Mouse (Mus musculus): ENCODE data around the gene Asl. TPM values are rescaled to one million over a fixed set of nuclear protein-coding genes. Genes with fewer than 3 reads are reported as not detected.
A peak's percentile ranks its signal among the peaks of the same experiment; 100 is the strongest.

Gene Asl
- total and polyA plus RNA-seq, 3 experiments: 15.8 to 26.7 TPM; not detected in 1

GRCm38 (mm10) chr5:129974866-129975311, 54.2 kb downstream of the Asl start (continued):
- TF ChIP-seq RAD21 (IDR thresholded peaks at IDR 0.05; ENCODE audit: low read depth, low read length): no peak
- TF ChIP-seq E2F4 (IDR thresholded peaks at IDR 0.05; ENCODE audit: borderline replicate concordance, low read depth, low read length): no peak
- peak; percentile 96 for TF ChIP-seq MAX (IDR thresholded peaks at IDR 0.05; ENCODE audit: low read length)
- peak; percentile 86 for TF ChIP-seq TCF12 (IDR thresholded peaks at IDR 0.05; ENCODE audit: low read depth, low read length)
- TF ChIP-seq ELF1 (IDR thresholded peaks at IDR 0.05; ENCODE audit: low read depth, low read length): 0 out of 2 replicates have a peak, but pooled peaks have one; percentile 3
- peak; percentile 91 for TF ChIP-seq MYC (IDR thresholded peaks at IDR 0.05; ENCODE audit: low read depth, low read length)
- TF ChIP-seq GATA1 (IDR thresholded peaks at IDR 0.05; ENCODE audit: low read depth, low read length): peak; percentile 94
- TF ChIP-seq ZKSCAN1 (IDR thresholded peaks at IDR 0.05; ENCODE audit: low read depth, low read length): no peak
- no peak for TF ChIP-seq JUND (IDR thresholded peaks at IDR 0.05; ENCODE audit: low read depth, low read length)
- TF ChIP-seq TAL1 (IDR thresholded peaks at IDR 0.05; ENCODE audit: low read length): peak; percentile 32

- Histone ChIP-seq H3K9me3 (replicated peaks; ENCODE audit: insufficient read depth, low read length) (no peaks in the 10 kb centered on the region), H3K27me3 (ENCODE audit: control insufficient read depth in 1 of 2, insufficient read depth in 2 of 2, low read length in 2 of 2) (no peaks in the 10 kb centered on the region), H3K9ac (ENCODE audit: control insufficient read depth, low read depth, low read length, poor library complexity, severe bottlenecking) (peak overlapping the region; percentile 24), H3K27ac (ENCODE audit: control insufficient read depth, low read depth, low read length) (peak overlapping the region; percentile 83), H3K36me3 (ENCODE audit: control insufficient read depth in 1 of 2, insufficient read depth in 2 of 2, low read length in 2 of 2) (peaks cover 13 to 41% of the 10 kb centered on the region in 2 experiments), H3K4me3 (ENCODE audit: control insufficient read depth in 1 of 2, insufficient read depth in 1 of 2, low read depth in 2 of 2, low read length in 2 of 2) (no peak overlapping the region), H3K4me1 (ENCODE audit: control insufficient read depth in 1 of 2, insufficient read depth in 2 of 2, low read length in 2 of 2) (peaks cover 20 to 36% of the 10 kb centered on the region in 2 experiments), H3K79me2 (ENCODE audit: control insufficient read depth, insufficient read depth, low read length, poor library complexity) (peaks cover 8% of the 10 kb centered on the region)
- peak; percentile 59 for DNase-seq (ENCODE audit: low read depth, low spot score)
- TF ChIP-seq RCOR1 (IDR thresholded peaks at IDR 0.05; ENCODE audit: low read depth, low read length) (0 out of 2 replicates have a peak, but pooled peaks have one; percentile 24), MXI1 (IDR thresholded peaks at IDR 0.05; ENCODE audit: low read depth, low read length) (no peak), POLR2A (IDR thresholded peaks at IDR 0.05; ENCODE audit: control insufficient read depth in 1 of 2, insufficient read depth in 1 of 2, low read depth in 1 of 2, low read length in 2 of 2, poor library complexity in 1 of 2) (no peak), HCFC1 (IDR thresholded peaks at IDR 0.05; ENCODE audit: low read depth, low read length) (0 out of 2 replicates have a peak, but pooled peaks have one; percentile 0)
Measured at GRCm38 (mm10) chr5:129974354-129974753, 54.7 kb downstream of the Asl start.

GRCm38 (mm10) chr5:129971491-129971890, 57.6 kb downstream of the Asl start:
- no peak for DNase-seq (ENCODE audit: low read depth, low spot score)
- Histone ChIP-seq H3K9me3 (replicated peaks; ENCODE audit: insufficient read depth, low read length) (no peaks in the 10 kb centered on the region), H3K79me2 (ENCODE audit: control insufficient read depth, insufficient read depth, low read length, poor library complexity) (peaks cover 6% of the 10 kb centered on the region), H3K9ac (ENCODE audit: control insufficient read depth, low read depth, low read length, poor library complexity, severe bottlenecking) (no peak overlapping the region), H3K36me3 (ENCODE audit: control insufficient read depth in 1 of 2, insufficient read depth in 2 of 2, low read length in 2 of 2) (peaks cover 10 to 29% of the 10 kb centered on the region in 2 experiments), H3K4me3 (ENCODE audit: control insufficient read depth in 1 of 2, insufficient read depth in 1 of 2, low read depth in 2 of 2, low read length in 2 of 2) (no peak overlapping the region), H3K27me3 (ENCODE audit: control insufficient read depth in 1 of 2, insufficient read depth in 2 of 2, low read length in 2 of 2) (no peaks in the 10 kb centered on the region), H3K4me1 (ENCODE audit: control insufficient read depth in 1 of 2, insufficient read depth in 2 of 2, low read length in 2 of 2) (peaks cover 20 to 33% of the 10 kb centered on the region in 2 experiments), H3K27ac (ENCODE audit: control insufficient read depth, low read depth, low read length) (no peak overlapping the region)
- TF ChIP-seq HCFC1 (IDR thresholded peaks at IDR 0.05; ENCODE audit: low read depth, low read length): no peak
- no peak for TF ChIP-seq CHD1 (IDR thresholded peaks at IDR 0.05; ENCODE audit: low read depth, low read length)
- TF ChIP-seq ZKSCAN1 (IDR thresholded peaks at IDR 0.05; ENCODE audit: low read depth, low read length): no peak
- TF ChIP-seq RAD21 (IDR thresholded peaks at IDR 0.05; ENCODE audit: low read depth, low read length): no peak
- TF ChIP-seq E2F4 (IDR thresholded peaks at IDR 0.05; ENCODE audit: borderline replicate concordance, low read depth, low read length): no peak
- no peak for TF ChIP-seq POLR2AphosphoS5 (IDR thresholded peaks at IDR 0.05; ENCODE audit: borderline replicate concordance, low read depth, low read length)
- no peak for TF ChIP-seq RCOR1 (IDR thresholded peaks at IDR 0.05; ENCODE audit: low read depth, low read length)
- no peak for TF ChIP-seq MAZ (IDR thresholded peaks at IDR 0.05; ENCODE audit: low read depth, low read length)
- TF ChIP-seq EP300 (IDR thresholded peaks at IDR 0.05; ENCODE audit: low read depth in 1 of 2, low read length in 2 of 2): no peak
- TF ChIP-seq TCF12 (IDR thresholded peaks at IDR 0.05; ENCODE audit: low read depth, low read length): no peak
